Mouse (Mus musculus) kidney, adult 2 months (tissue): ENCODE measurements around the gene Ncor2. TPM values are rescaled to one million over a fixed set of nuclear protein-coding genes. Genes with fewer than 3 reads are reported as not detected.
A peak's percentile ranks its signal among the peaks of the same experiment; 100 is the strongest.

Experiments
- DNase-seq: peaks from one replicate; pipeline ENCODE4 v3.0.0; 2021
- H3K27ac ChIP-seq: fragments of 200-500 bp; 2 replicates; pipeline ENCODE4 v1.5.1; 2012; ENCODE audit warnings: low read depth, low read length, control low read depth, inconsistent platforms; ENCODE audit not compliant: insufficient read depth
- H3K27me3 ChIP-seq: fragments of 200-500 bp; replicated peaks from 2 replicates; pipeline ENCODE4 v1.6.1; 2012; ENCODE audit warnings: mild to moderate bottlenecking, moderate library complexity, low read length, inconsistent platforms; ENCODE audit not compliant: control insufficient read depth, insufficient read depth
- H3K36me3 ChIP-seq: fragments of 200-500 bp; 2 replicates; pipeline ENCODE4 v1.6.1; 2012; ENCODE audit warnings: mild to moderate bottlenecking, moderate library complexity, low read length, inconsistent platforms; ENCODE audit not compliant: control insufficient read depth, insufficient read depth
- H3K4me1 ChIP-seq: fragments of 200-500 bp; 2 replicates; pipeline ENCODE4 v1.6.1; 2011; ENCODE audit warnings: low read length; ENCODE audit not compliant: control insufficient read depth, insufficient read depth
- H3K4me3 ChIP-seq: fragments of 200-500 bp; 2 replicates; pipeline ENCODE4 v1.5.1; 2011; ENCODE audit warnings: mild to moderate bottlenecking, low read depth, low read length, control low read depth; ENCODE audit not compliant: insufficient read depth
- CTCF ChIP-seq: fragments of 200-500 bp; conservative IDR thresholded peaks from 2 replicates; pipeline ENCODE4 v1.5.1; 2011; ENCODE audit warnings: low read depth, mild to moderate bottlenecking, control low read depth, low read length, moderate library complexity, mixed read lengths; ENCODE audit not compliant: insufficient read depth, insufficient read length
- POLR2A ChIP-seq: fragments of 200-500 bp; IDR thresholded peaks from one replicate; pipeline ENCODE4 v1.6.1; 2011; ENCODE audit warnings: low read depth, low read length, control low read depth
- WGBS: fragments of 180-500 bp; shearing (Covaris S2); methylation state at CpG from one replicate; pipeline ENCODE4 v1.1.7; 2018; 5-methylcytosine and 5-hydroxymethylcytosine counted together
- polyA plus RNA-seq: library from polyadenylated mRNA; depleted of rRNA; stranded (reverse); fragments of >200 nt; gene quantifications from 2 replicates; pipeline ENCODE4 v1.2.3, GENCODE M21; 2012

The Ncor2 gene
- polyA plus RNA-seq, 1 experiment = 38.8 TPM

- WGBS = 76% methylated on average over 12 of the region's 12 CpGs
- no peak for TF ChIP-seq POLR2A
- no peak for TF ChIP-seq CTCF
- H3K27me3 ChIP-seq = no peaks in the 10 kb centered on the region
These were observed 35.7 kb downstream of the Ncor2 start for GRCm38 (mm10) chr5:125143114-125143872.

GRCm38 (mm10) chr5:125141916-125142315 is 37.1 kb downstream of the Ncor2 start:
- Histone ChIP-seq H3K4me3 (no peak overlapping the region), H3K27ac (peak overlapping the region; percentile 88), H3K36me3 (no peaks in the 10 kb centered on the region), H3K4me1 (peaks cover 38% of the 10 kb centered on the region), H3K27me3 (no peaks in the 10 kb centered on the region)
- 57% methylated on average over 5 of the region's 5 CpGs for WGBS
- no peak for DNase-seq
- TF ChIP-seq POLR2A = no peak
- TF ChIP-seq CTCF = no peak

More at GRCm38 (mm10) chr5:125143114-125143872, 35.7 kb downstream of the Ncor2 start:
- Histone ChIP-seq H3K36me3 (no peaks in the 10 kb centered on the region), H3K4me1 (peaks cover 38% of the 10 kb centered on the region), H3K4me3 (no peak overlapping the region), H3K27ac (no peak overlapping the region)
- no peak for DNase-seq

- WGBS = 6% methylated on average over 7 of the region's 7 CpGs
- Histone ChIP-seq H3K27me3 (no peaks in the 10 kb centered on the region), H3K4me1 (peaks cover 42% of the 10 kb centered on the region), H3K36me3 (no peaks in the 10 kb centered on the region), H3K27ac (peak overlapping the region; percentile 88), H3K4me3 (no peak overlapping the region)
- no peak for TF ChIP-seq POLR2A
- TF ChIP-seq CTCF = no peak
- DNase-seq = no peak
These were observed 37.5 kb downstream of the Ncor2 start for GRCm38 (mm10) chr5:125141525-125141880.

- no peak for TF ChIP-seq CTCF
- WGBS = 2% methylated on average over 27 of the region's 27 CpGs
- Histone ChIP-seq H3K27ac (peak overlapping the region; percentile 99), H3K36me3 (no peaks in the 10 kb centered on the region), H3K27me3 (no peaks in the 10 kb centered on the region), H3K4me3 (peak overlapping the region; percentile 48), H3K4me1 (peaks cover 44% of the 10 kb centered on the region)
- peak; percentile 100 for DNase-seq
These were observed 38.0 kb downstream of the Ncor2 start for GRCm38 (mm10) chr5:125140832-125141524.

GRCm38 (mm10) chr5:125140151-125140699 is 38.8 kb downstream of the Ncor2 start:
- H3K27me3 ChIP-seq = no peaks in the 10 kb centered on the region
- whole genome bisulfite sequencing = 13% methylated on average over 19 of the region's 19 CpGs
- no peaks in the 10 kb centered on the region for H3K36me3 ChIP-seq
- peaks cover 45% of the 10 kb centered on the region for H3K4me1 ChIP-seq
- peak overlapping the region; percentile 48 for H3K4me3 ChIP-seq
- peak overlapping the region; percentile 99 for H3K27ac ChIP-seq
- peak; percentile 86 for DNase-seq
- TF ChIP-seq CTCF (no peak), POLR2A (no peak)

- TF ChIP-seq CTCF (no peak), POLR2A (no peak)
- Histone ChIP-seq H3K36me3 (no peaks in the 10 kb centered on the region), H3K27me3 (no peaks in the 10 kb centered on the region), H3K4me3 (peak overlapping the region; percentile 48; the same call in 1 of the 2 replicates), H3K4me1 (peaks cover 51% of the 10 kb centered on the region), H3K27ac (peak overlapping the region; percentile 99)
- no peak for DNase-seq
- 69% methylated on average over 5 of the region's 5 CpGs for WGBS
These were observed 39.4 kb downstream of the Ncor2 start for GRCm38 (mm10) chr5:125139669-125140068.

- H3K4me1 ChIP-seq = peaks cover 58% of the 10 kb centered on the region
- WGBS = 86% methylated on average over 13 of the region's 13 CpGs
- H3K27ac ChIP-seq = no peak overlapping the region
- DNase-seq = no peak
- H3K4me3 ChIP-seq = no peak overlapping the region
- TF ChIP-seq CTCF = no peak
- TF ChIP-seq POLR2A = no peak
- no peaks in the 10 kb centered on the region for H3K27me3 ChIP-seq
- no peaks in the 10 kb centered on the region for H3K36me3 ChIP-seq
These were observed 40.1 kb downstream of the Ncor2 start for GRCm38 (mm10) chr5:125138841-125139430.
